Mouse (Mus musculus) frontal cortex, adult 2 months (tissue): ENCODE measurements around the gene Rtl1. TPM values are rescaled to one million over a fixed set of nuclear protein-coding genes. Genes with fewer than 3 reads are reported as not detected.

Experiments
- polyA plus RNA-seq: library from polyadenylated mRNA; depleted of rRNA; stranded (reverse); fragments of >200 nt; gene quantifications from 2 replicates; pipeline ENCODE4 v1.2.3, GENCODE M21; 2012; rRNA removed

Gene Rtl1
- polyA plus RNA-seq, 1 experiment, result 0.16 TPM

Other genes with a start within 250 kb of the Rtl1 start
- gene Dlk1, start 147.5 kb downstream of the Rtl1 start, polyA plus RNA-seq, result 2.9 and 3.1 TPM in 2 replicates